Mouse (Mus musculus): ENCODE measurements around the gene Dis3l2.
A peak's percentile ranks its signal among the peaks of the same experiment; 100 is the strongest.

The Dis3l2 gene

DNA sequence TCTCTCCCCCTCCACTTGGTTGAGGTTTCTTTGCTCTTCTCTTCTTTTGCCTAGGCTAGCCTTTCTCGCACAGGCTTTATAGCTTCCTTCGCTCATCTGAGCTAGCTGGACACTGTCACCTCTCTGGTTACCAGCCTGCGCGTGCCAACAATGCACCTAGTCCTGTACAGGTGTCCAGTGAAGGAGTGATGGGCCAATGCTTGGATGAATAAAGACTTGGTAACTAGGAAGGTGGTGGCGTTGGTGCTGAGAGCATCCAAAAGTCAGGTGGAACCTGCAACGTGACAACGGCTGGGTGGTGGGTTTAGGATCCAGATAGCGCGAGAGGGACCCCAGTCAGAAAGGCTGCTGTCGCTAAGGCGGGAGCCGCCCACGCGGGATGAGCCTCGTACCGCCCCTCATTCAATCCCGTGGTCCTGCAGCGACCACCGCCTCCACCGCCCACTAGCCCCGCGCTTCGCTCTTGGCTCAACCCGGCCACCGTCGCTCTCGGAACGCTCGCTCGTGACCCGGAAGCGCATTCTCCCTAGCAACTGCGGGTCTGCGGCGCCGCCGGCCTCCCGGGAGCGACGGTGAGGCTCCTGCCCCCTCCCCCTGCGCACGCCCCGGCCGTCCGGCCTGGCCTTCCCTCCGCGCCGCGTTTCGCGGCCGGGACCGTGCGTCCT is at the start of gene Dis3l2:
Gene Dis3l2 (plus strand): TSS at position 509 of the 665 bp plus-strand sequence.
- DNase-seq (ENCODE audit: low spot score in 2 of 2): peak; percentile 89 to 92

DNA sequence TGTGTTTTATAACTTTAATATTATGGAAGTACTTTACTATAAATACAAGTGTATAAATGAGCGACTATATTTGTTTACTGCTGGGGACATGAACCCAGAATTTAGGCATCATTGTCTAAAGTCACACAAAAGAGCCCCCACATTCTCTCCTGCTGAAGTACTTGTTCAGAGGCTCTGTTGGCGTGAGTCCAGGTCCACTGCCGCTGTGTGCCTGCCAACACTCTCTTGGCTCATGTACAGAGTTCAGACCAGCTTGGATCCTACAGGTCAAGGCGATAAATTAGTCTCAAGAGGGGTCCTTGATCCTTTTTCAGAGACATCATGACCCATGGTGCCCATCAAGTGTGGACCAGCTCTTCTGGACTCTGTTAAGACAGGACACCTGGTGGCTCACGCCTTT is 46.5 kb upstream of the Dis3l2 start:
- no peak for DNase-seq (ENCODE audit: low spot score in 2 of 2)

DNA sequence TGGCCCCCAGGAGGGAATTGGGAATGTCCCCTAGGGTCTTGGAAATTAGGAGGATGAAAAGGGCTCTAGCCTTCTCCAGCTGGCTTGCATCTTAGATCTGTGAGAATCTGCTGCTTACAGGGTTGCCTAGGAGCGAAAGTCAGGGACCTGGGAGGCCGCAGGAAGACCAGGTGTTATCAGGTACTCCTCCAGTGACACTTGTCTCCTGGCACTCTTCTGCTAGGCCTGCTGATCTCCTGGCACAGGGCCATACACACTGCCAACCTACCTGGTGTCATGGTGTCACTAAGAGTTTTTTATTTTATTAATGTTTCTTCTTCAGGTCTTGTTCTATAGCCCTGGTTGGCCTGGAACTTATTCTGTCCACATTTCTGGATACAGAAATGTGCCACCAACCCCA is 38.5 kb upstream of the Dis3l2 start:
- no peak for DNase-seq (ENCODE audit: low spot score in 2 of 2)

DNA sequence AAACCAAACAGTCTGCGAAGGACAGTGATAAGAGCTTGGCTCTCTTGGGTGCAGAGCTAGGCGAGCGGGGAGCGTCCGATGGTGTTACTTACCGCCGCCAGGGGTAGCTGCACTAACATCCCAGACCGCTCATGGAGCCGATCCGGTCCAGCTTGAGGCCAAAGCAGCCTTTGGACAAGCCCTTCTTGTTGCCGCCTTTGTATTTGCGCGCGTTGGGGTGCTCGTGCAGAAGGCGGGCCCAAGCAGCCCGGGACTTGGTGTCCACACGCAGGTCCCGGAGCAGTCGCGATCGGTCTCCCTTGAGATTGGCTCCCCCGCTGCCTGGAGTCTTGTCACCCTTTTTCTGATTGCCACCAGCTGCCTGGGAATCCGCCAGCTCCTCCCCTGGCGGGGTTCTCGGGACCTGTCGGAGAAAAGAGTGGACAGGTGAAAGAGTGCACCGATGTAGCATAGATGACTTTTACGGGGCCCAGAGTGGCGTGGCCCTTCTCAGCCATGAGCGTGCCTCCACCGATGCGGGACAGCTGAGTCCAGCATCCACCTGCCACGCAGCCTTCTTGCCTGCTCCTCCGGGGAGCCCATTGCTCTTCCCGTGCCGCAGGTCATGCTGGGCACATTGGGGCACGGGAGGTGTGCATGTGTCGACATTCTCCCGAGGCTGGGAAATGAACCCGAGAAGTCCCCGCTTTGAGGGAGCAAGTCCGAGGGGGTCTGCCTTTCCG is 33.9 kb upstream of the Dis3l2 start:
- DNase-seq (ENCODE audit: low spot score in 2 of 2): peak; percentile 68 to 79

DNA sequence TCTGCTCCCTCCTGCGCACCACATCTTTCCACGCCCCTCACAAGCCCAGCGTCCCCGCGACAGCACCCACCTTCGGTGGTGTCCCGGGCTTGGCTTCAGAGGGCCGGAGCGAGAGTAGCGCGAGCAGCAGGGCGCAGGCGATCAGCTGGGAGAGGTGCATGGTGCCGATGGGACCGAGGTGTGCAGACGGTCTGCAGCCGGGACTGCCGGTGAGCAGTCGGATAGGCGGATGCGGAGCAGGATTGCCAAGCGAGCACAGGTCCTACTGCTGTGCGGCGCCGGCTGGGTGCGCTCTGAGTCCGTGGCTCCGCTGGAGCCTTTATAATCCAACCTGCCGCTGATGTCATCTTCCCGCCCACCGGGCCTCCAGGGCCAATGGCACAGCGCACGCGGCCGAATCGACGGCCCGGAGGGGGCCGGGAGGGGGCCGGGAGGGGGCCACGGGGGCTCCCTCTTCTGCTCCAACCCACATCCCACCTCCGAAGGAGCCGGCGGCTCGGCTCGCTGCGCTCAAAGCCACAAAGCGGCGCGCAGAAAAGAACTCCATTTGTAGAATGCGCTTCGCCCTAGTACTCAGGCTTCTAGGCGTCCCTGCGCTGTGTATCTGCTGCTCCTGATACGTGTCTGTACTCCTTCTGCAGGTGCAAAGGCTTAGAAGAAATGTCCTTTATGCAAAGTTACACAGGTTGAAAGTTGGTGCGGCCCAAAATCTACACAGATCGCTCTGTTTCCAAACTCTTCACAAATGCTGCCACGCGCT is 33.1 kb upstream of the Dis3l2 start, which contains the start of gene Nppc:
Gene Nppc (minus strand): TSS at position 293 of the 760 bp plus-strand sequence.
- peak; percentile 84 to 87 for DNase-seq (ENCODE audit: low spot score in 2 of 2)

DNA sequence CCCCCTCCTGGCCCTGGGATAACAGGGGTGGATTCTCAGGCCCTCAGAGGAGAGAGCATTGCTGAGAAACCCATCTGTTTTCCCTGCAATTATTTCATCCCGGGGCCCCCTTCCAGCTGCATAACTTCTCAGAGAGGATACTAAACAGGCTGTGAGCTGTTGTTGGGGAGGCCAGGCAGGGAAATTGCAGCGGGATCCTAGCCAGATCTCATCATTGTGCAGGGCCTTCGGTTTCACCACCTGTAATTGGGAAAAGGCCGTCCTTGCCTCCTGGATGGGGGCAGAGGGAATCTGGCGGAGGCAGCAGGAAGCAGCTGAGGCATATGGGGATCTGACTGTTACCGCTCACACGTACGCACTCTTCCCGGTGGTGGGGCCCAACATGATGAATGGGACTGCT is 29.2 kb upstream of the Dis3l2 start:
- DNase-seq (ENCODE audit: low spot score in 2 of 2): no peak

DNA sequence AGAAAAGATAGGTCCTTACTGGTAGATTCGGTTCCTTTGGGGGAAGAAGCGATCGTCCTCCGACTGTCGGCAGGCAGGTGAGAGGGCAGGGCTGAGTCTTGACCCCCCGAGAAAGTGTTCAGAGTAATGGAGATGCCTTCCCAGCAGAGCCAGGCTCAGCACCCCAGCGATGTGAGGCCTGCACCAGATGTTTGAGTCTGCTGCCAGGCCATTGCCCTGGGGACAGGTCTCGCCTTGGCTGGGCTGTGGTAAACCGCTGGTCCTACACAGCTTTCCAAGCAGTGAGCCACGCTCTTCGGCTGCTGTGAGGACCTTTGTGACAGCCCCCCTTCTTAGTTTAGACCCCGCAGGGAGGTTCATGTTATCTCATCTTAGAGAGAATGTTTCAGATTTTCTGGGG is 28.5 kb upstream of the Dis3l2 start:
- DNase-seq (ENCODE audit: low spot score in 2 of 2): no peak

DNA sequence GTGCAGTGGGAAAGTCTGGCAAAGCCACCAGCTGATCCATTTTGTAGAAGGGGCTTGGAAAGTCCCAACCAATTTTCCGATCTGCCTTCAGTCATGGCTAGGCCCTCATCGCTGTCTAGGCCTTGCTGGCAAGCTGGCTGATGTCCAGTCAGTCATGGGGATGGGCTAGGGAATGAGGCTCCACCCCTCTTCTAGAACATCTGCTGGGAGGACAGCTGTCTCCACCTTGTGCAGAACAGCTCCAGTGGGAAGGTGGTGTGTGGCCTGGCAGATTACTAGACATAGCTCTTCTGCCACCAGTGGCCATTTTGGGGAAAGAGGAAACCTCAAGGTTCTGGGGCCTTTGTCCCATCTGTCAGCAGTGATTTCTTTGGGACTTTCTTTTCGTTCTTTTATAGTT is 26.0 kb upstream of the Dis3l2 start:
- DNase-seq (ENCODE audit: low spot score in 2 of 2): no peak

DNA sequence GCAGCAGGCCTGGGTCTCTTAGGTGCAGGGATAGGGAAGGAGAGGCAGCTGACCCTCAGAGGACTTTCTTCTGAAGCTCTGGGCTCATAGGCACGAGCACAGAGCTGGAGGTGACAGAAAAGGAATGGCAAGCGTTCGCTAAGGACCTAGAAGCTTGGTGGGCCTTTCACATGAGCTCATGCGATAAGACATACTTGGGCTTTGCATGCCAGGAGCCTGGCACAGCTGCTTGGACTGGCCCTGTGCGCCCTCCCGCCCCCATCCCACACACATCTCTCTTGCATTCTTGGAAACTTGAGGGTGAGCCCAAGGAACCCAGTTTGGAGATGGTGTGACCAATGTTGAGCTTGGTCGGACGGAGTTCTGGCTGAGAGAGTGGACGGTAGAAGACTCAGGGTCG is 24.9 kb upstream of the Dis3l2 start:
- DNase-seq (ENCODE audit: low spot score in 2 of 2): no peak

DNA sequence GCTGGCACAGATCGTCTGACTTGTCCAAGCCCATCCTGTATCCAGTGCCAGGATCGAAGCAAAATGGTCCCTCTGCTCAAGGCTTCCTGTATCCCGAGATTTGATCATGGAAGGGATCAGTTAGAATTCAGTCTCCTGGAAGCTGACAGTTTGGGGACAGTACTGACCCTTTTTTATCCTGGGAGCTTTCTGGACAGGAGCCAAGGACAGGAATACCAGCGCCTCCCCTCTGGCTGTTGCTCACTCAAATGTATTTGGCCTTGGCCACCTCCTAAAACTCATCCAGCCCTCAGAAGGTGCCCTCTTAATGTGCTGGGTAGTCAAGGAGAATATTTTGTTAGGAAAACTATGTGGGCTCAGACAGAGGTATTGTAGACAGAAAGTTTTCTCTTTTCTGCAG is 16.4 kb upstream of the Dis3l2 start:
- DNase-seq (ENCODE audit: low spot score in 2 of 2): no peak

DNA sequence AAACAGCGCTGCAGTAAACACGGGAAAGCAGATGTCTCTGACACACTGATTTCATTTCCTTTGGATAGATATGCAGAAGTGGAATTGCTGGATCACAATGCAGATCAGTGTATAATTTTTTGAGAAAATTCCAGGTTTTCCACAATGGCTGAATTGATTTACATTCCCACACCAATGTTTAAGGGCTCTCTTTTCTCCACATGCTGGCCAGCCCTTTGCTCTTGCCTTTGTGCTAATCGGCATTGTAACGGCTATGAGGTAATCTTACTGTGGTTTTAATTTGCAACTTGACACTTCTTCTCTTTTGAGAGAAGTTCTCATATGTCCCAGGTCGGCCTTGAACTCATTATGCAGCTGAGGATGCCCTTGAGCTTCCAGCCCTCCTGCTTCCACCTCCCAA is 12.6 kb upstream of the Dis3l2 start:
- DNase-seq (ENCODE audit: low spot score in 2 of 2): no peak

DNA sequence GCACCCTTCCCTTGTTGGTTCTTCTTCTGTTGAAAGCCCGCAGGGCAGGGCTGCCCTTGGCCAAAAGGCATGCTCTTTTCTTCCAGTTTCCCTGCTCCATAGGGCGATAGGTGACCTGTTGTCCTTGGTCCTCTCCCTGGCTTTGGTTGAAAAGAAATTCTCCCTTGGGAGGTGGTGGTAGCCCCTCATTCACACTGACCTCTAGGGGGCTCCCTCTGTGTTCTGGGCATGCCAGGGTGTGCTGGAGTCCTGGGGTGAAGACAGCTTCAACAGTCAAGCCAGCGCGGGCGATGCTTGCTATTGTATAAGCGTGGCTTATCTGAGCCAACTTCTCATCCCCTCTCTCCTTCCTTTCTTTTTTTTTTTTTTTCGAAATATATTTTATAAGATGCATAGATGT is 6.7 kb upstream of the Dis3l2 start:
- DNase-seq (ENCODE audit: low spot score in 2 of 2): no peak

DNA sequence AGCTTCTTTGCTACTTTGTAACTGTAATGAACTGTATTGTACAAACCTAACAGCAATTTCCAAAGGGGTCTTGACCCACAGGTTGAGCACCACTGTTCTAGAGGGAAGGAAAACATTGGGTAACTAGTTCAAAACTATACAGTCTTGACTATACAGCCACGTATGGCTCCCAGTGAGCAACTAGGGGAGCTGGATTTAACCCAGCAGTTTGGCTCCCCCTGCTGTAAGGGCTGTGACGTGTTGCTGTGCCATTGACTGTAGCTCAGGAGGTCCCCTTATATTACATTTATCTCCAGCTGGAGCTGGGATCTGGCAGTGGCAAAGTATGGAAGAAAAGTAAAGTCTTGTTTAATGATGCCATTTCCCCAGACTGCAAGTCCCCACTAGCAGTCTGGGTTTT is 4.9 kb upstream of the Dis3l2 start:
- DNase-seq (ENCODE audit: low spot score in 2 of 2): no peak

DNA sequence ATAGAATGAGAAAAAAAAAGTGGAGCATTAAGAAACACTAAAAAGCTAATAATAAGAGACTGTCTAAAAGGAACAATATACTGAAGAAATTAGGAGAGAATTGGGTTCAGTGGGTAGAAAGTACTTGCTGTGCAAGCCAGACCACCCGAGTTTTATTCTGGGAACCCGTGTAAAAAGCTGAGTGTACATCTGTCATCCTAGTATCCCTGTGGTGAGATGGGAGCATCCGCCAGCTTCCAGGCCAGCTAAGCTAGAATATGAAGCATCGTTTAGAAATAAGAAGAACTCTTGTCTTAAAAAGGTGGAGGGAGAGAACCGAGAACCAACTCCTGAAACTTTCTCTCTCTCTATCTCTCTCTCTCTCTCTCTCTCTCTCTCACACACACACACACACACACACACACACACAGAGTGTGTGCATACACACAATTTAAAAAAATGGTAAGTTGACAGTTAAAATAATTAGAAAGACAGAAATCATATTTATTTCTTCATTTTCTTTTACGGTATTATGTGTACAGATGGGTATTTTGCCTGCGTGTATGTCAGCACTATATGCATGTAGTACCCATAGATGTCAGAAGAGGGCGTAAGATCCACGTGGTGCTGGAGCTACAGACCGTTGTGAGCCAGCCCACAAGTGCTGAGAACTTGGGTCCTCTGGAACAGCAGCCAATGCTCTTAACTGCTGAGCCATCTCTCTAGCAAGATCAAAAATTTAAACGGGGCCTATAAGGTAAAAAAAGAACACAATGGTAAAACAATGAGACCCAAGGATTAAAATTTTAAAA is 4.1 kb upstream of the Dis3l2 start:
- DNase-seq (ENCODE audit: low spot score in 2 of 2): no peak

DNA sequence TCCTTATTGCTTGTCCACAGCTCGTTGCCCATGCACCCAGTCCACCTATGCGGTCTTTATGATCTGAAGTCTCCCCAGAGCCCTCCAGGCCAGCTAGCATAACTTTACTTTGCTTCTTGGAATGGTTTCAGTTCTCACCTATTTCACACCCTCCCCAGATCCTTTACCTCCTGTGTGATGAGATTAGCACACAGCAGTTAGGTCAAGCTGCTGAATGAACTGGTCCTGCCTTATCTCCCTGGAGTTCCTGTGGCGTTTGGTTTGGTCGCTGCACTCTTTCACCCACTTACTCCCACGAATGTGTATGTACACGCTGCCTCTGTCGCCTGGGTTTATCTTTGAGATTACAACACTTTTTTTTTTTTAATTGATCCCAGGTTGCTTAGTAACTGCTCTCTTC is 3.2 kb upstream of the Dis3l2 start:
- DNase-seq (ENCODE audit: low spot score in 2 of 2): no peak

DNA sequence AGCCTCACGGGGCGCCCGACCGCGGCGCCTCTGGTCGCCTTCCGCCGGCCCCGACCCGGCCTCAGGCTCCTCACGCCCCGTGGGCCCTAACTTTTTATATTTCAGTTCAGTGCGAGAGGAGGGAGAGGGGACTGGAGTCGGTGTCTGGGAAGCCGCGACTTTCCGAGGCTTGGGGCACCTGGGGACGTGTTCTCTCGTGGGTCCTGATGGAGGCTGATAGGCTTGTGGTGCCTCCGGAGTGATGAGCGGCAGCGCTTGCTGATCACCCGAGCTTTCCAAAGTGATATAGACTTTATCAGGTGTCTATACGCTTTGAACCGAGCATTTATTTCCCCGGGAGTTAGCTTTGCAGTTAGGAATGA is 338 bp downstream of the Dis3l2 start:
- DNase-seq (ENCODE audit: low spot score in 2 of 2): no peak

DNA sequence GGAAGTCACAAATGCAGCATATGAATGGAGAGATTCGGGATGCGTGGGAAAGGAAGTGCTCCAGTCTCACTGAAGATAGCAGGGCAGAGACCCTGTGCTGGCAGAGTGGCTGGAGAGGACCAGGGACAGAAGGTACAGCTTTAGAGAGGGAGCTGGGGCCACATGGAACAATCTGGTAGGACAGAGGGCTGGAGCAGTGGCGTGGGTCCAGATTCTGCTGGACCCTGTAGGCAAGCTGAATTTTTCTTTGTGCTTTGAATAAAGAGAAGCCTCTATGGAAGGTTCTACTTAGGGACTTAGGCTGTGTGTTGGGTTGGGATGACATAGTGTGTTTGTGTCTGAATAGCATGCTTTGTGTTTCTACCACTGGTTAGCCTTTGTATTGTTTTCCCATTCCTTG is 1.9 kb downstream of the Dis3l2 start:
- DNase-seq (ENCODE audit: low spot score in 2 of 2): no peak

DNA sequence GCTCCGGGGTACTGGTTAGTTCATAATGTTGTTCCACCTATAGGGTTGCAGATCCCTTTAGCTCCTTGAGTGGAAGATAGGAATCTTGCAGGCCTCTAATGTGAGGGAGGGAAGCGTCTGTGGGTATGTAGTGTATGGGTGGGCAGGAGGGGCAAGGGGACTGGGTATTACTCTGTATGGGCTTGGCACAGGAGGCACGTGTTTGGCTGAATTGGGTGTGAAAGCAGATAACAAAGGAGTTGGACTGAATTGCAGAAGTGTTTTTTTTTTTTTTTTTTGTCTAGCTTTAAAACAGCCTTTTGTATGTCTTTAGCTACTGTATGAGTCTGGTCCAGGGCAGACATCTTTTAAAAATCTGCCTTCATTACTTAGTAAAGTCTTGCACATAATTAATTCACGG is 5.9 kb downstream of the Dis3l2 start:
- DNase-seq (ENCODE audit: low spot score in 2 of 2): no peak

DNA sequence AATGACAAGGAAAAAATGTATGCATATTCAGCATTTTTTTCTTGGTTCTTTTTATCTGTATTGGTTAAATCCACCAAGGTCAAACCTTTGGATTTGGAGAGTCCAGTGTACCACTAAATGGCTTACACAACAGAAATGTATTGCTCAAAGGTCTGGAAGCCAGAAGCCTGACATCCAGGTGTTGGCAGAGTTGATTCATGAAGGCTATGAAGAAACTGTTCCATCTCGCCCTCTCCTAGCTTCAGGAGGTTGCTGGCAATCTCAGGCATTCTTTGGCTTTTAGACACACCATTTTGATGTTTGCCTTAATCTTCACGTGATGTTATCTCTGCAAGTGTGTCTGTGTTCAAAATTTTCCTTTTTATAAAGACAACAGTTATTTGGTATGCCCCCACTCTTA is 8.4 kb downstream of the Dis3l2 start:
- no peak for DNase-seq (ENCODE audit: low spot score in 2 of 2)

DNA sequence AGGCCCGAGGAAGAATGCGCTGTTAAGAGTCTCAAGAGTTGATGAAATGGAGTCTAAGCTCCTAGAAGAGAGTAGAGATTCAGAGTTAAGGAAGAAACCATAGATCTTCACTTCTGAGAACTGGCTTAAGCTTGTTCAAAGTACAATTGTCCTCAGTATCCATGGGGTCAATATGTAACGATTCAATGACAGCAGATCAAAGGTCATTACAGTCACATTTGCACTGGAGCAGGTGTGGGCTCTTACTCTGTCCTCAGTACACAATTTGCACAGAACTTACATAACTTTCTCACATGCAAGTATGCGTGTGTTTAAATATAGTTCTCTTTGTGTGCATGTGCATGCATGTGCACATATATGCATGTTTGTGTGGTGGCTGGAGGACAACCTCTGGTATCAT is 9.4 kb downstream of the Dis3l2 start:
- DNase-seq (ENCODE audit: low spot score in 2 of 2): no peak

DNA sequence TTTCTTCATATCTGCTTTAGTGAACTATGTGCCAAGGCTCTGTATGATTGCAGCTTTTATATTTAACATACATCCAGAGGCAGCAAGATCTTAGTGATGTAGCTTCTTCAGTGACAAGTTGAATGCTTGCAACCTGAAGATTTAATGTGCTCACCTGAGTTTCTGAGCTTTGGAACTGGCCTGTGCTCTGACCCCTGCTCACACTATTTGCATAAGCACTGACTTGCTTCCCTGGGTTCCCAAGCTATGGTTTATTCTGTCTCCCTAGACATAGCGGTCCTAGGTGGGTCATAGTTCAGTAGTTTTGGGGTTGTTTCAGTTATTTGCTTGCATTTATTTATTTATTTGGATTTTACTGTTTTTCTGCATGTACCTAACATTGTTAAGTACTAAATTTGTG is 14.6 kb downstream of the Dis3l2 start:
- DNase-seq (ENCODE audit: low spot score in 2 of 2): no peak

DNA sequence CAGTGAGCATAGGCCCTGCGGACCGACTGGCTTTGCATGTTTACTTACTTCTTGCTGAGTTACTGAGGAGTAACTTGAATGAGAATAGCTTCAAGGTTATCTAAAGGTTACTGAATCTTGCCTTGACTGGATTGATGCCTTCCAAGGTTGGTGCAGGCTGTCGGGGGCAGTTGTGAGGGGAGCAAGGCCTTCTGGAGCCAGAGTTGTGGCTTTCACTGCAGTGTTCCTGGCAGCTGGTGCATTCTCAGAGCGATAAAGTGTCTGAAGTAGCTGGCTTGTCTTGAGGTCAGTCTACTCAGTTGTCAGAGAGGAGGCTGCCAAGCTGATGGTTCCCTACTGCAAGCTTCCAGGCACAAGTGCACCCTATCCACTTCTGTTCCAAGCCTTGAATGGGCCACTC is 15.8 kb downstream of the Dis3l2 start:
- DNase-seq (ENCODE audit: low spot score in 2 of 2): no peak

Measured in right cerebral cortex, adult 2 months (tissue).